Mouse (Mus musculus) kidney, adult 11 months (tissue): ENCODE results near the gene Alox5ap.

Experiments
- DNase-seq: peaks from one replicate; pipeline ENCODE4 v3.0.0; 2022

Gene Alox5ap

DNA sequence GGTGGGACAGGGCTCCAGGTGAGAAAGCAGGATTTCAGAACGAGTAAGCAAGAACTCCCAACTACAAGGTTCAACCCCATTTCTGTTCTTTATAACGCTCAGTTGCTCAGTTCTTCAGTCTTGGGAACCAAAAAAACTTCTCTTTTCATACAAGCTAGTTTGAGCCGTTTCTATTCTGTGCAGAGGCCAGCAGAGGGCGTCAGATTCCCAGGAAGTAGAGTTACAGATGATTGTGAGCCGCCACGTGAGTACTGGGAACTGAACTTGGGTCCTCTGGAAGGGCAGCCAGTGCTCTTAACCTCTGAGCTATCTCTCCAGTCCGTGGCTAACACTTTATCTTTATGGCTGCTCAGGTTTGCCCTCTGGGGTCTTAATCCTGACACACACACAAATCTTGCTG lies 3.1 kb upstream of the Alox5ap start:
- DNase-seq = no peak

DNA sequence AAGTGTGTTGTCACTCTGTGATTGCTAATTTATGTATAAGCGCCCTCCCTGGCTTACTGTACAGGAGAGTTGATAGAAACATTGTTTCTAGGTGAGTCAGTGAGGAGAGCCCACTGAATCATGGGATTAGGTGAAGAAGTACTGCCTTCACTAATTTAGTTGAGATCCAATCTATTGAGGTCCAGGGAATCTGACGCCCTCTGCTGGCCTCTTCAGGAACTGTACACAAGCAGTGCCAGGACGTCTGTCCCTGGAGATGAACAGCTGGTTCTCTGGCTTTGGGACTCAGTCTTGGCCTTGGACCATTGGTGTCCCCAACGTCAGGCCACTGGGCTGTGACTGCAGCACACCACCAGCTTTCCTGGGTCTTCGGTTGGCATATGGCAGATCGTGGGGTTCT lies 2.7 kb upstream of the Alox5ap start:
- no peak for DNase-seq

DNA sequence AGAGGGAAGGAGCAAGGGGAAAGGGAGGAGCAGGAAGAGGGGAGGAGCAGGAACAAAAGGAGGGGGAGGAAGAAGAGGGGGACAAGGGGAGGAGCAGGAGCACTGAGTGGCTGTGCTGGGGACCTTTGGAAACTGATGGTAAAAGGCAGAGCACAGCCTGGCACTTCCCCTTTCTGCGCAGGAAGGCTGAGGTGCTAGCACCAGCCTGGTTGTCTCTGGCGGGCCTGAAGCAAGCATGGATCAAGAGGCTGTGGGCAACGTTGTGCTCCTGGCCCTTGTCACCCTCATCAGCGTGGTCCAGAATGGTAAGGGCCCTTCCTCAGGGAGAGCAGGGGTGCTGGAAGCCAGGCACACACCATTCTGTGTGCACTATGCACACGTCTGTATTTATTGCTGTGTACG lies 312 bp downstream of the Alox5ap start:
- no peak for DNase-seq

DNA sequence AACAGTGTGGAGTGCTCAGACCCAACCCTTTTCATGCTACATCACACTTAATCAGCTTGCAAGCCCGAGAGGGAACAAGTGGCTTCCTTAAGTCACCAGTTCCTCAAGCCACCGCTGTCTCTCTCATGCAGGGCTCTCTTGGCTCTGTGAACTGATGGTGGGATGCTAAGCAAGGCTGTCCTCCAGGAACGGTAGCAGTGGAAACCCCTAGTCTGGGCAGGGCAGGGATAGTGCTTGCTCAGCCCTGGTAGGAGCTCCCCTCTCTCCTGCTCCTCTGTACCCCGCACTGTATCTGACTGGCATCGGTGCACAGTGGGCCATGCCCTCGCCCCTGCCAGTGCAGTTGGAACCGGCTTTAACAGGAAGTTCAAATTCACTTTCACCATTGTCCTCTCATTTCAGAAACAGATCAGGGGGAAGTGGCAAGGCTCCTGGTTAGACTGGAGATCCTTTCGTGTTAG lies 2.2 kb downstream of the Alox5ap start:
- no peak for DNase-seq

DNA sequence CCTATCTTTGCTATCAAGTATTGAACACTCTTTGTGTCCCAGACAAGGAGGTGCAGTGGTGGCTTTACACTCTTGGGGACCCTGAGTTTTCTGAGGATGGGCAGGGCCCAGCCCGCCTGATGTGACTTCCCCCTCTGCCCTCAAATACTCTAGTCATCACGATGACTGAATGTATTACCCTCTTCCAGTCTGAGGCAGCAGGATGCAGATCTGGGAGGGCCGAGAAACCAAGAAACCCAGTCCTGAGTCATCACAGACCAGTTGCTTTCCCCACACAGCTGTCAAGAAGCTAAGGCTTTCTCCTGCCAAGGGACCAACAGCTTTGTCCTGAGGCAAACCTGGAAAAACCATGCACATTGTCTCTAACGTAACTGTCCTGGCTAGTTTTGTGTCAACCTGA lies 2.9 kb downstream of the Alox5ap start:
- no peak for DNase-seq

DNA sequence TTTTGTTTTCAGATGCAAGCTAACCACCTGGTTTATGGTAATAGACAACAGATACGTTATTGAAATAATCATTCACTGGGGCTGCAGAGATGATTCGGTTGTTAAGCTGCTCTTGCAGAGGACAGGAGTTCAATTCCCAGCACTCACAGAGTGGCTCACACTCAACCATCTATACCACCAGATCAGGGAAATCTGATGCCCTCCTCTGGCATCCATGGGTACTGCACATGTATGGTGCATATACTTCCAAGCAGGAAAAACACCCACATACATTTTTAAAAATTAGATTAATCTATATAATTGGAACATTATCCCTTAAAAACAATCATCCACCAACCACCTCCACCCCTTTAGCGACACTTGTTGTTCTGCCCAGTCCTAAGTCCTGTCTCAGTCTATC lies 6.7 kb downstream of the Alox5ap start:
- no peak for DNase-seq

DNA sequence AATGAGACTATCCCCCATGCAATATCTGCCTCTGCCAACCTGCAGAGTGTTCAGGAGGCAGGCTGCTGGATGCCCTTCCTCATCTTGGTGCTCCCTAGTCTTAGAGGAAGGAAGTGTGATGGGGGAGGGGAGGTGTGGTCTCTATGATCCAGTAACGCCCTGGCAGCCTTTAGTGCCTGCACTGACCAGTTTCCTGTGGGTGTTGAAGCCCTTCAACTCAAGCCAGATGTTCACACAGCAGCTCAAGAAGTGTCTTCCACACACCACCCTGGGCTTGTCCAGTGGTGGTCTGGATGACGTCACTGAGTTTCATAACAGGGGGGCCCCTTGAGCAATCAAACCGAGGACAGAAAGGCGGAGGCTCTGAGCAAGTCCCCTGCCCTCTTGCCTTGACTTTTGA lies 8.0 kb downstream of the Alox5ap start:
- DNase-seq = no peak

DNA sequence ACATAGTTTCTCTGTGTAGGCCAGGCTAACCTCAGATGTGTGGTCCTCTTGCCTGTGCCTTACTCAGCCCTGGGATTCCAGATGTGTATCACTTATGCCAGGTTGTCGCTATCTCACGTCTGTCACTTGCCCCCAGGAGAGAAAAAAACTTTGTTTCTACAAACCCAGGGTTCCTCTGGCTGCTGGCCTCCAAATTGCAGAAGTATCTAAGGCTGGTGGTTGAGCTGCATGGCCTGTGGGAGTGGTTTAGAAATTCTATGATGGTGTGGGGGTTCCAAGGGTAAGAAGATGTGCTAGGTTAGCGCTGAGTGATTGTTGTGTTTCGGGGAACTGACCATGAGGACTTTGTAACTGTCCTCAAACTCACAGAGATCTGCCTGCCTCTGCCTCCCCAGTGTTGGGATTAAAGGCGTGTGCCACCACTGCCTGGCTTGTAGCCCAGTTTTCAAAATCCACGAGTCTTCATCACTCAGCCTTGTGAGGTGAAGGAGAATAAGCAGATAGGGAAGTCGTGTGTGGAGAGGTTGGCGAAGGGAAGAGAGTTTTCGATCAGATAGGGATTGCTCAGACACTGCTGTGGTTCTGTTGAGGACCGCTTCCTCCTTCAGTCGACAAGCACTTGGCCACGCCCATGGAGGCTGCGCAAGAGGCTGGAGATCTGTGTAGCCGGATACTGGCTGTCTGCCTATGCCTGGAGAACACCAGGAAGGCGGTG lies 10.0 kb downstream of the Alox5ap start:
- no peak for DNase-seq

DNA sequence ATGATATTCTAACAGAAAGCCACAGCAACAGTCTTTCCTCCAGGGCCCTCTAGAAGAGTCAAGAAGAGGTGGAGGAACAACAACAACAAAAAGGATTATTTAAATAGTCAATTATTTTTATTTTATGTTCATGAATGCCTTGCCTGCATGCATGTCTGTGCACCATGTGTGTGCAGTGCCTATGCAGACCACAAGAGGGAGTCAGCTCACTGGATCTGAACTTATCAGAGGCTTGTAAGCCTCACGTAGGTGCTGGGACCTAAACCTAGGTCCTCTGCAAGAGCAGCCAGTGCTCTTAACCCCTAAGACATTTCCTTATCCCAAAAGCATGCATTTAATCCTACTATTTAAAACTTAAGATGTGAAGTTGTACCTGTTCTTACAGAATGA lies 10.5 kb downstream of the Alox5ap start:
- DNase-seq = no peak

DNA sequence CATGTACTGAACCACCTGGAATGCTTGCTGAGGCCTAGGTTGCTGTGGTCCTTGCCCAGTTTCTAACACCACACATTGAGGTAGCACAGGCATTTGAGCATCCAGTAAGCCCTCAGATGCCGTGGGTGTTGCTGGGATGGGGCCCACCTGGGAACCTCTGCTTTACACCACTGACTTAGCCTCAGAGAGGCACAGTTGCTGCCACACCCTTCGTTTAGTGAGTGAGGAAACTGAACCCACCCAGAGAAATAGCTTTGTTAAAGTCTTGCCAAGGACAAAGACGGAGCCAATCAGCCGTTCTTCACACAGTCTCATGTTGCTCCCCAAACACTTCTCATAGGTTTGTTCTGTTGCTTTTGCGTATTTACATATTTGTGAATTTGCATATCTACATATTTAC lies 13.0 kb downstream of the Alox5ap start:
- no peak for DNase-seq

DNA sequence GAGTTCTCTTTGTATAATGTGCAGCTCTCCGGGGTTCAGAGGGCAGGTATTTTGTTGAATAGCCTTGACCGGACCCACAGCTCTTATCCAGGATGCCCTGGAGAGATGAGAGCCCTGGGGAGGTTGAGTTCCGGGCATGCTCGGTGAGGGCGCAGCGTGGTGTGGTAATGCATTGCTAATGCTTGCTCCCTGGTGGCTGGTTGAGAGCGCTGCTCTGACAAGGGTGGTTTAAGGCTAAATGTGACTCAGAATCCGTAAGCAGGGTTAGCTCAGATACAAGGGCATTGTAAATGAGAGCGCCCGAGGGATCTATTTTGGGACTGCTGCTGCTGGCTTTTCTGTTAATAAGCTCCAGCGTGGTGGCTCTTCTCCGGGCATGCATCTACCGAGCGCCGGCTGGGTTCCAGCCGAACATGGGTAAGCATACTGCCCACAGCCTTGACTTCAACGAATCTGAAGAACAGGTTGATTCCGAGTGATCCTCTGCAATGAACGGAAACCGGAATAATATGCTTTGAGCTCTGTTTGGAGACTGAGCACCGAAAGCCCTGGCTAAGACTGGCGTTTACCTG lies 14.8 kb downstream of the Alox5ap start:
- peak; percentile 52 for DNase-seq

DNA sequence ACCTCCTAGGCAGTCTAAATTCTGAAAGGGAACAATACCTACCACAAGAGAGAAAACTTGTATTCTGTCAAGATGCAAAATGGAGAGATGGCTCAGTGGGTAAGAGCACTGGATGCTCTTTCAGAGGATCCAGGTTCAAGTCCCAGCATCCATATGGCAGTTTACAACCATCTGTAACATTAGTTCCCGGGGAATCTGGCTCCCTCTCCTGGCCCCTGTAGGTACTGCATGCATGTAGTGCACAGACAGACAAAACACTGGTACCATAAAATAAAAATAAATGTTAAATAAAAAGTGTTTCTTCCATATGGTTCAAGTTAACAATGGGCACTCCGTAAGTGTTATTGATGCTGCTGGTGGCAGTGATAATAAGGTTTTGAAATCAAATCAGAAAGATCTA lies 18.4 kb downstream of the Alox5ap start:
- DNase-seq = no peak

DNA sequence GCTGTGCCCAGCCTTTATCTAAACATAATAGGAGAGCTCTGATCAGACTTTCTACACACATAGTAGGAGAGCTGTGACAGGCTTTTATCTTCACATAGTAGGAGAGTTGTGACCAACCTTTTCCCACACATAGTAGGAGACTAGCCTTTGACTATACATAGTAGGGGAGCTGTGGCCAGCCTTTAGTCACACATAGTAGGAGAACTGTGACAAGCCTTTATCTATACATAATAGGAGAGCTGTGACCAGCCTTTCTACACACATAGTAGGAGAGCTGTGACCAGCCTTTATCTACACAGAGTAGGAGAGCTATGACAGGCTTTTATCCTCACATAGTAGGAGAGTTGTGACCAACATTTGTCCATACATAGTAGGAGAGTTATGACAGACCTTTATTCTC lies 19.3 kb downstream of the Alox5ap start:
- no peak for DNase-seq

DNA sequence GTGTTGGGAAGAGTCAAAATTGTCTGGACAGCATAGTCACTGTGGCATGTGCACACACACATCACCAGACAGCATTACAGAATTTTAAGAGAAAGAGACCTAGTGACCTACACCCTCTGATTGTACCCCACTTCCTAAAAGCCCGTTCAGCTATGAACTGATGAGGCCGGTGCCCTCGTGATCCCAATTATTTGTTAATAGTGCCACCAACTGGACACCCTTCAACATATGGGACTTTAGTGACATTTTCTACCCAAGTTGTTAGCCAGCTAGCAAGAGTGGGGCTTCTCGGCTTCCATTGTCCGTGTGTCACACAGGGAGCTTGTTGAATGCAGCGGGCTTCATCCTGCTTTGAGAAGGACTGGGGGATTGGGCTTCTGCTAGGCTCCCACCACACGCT lies 21.5 kb downstream of the Alox5ap start:
- DNase-seq = no peak

DNA sequence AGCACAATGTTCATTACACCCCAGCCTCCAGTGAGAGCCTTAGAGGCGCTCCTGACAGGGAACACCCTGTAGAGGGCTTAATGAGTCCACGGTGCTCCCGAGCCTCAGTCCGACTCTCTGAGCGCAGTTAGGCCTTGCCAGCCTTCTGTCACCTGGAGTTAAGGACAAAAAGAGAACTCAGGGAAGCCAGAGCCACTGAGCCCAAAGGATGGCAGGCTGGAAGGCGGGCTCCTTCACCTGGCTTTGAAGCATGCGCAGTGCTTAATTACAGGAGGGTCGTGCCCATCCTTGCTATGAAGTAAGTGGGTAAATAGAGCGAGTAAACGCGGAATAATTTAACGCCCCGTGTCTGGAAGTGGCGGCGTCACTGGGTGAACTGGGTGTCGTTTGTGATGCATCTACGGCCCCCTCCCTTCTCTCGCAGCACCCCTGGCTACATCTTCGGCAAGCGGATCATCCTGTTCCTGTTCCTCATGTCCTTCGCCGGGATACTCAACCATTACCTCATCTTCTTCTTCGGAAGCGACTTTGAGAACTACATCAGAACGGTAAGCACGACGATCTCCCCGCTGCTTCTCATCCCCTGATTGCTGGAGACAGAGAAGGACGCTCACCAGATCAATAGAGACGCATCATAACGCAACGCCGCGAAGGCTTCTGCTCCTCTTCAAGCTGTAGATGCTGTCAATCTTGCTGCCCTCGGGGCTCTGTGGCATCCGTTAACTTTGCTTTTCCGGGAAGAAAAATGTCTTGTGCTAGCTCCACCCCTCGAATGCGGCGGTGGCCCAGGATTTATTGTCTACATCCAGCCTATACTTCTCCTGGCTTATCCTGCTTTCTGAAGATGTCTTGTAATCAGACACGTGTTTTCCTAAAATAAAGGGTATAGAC lies 22.8 kb downstream of the Alox5ap start:
- DNase-seq = no peak

DNA sequence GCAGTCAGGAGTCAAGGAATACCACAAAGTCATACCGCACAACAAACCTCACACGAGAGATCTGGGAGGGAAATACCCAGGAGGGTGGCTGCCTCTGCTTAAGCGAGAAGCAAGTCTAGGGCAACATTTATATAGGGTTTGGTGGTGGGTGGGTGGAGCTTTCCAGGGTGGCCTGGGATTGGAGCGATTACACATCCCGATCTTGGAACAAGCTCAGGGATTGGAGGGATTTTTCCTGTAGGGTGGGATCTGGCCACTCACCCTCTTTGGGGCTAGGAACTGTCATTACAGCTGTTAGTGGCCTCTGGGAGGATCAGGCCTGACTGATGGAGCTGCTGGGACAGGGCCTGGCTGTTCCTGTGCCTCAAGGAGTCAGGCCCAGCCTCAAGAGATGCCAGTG lies 26.7 kb downstream of the Alox5ap start:
- no peak for DNase-seq

DNA sequence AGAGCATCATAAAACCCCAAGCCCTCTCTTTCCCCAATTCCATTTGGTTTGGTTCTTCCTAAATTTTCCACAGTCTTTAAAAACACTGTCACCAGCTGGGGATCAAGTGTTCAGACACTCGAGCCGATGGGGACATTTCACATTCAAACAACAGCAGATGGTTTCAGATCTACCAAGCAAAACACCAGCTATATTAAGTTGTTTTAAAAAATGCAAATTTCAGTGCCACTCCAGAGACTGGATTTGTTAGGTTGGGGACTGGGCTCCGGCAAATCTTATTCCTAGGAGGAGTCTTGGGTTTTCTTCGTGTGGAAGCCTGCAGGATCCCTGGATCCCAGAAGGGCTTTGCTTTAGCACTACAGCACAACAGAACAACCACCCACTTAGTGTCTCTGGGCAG lies 28.5 kb downstream of the Alox5ap start:
- DNase-seq = no peak

DNA sequence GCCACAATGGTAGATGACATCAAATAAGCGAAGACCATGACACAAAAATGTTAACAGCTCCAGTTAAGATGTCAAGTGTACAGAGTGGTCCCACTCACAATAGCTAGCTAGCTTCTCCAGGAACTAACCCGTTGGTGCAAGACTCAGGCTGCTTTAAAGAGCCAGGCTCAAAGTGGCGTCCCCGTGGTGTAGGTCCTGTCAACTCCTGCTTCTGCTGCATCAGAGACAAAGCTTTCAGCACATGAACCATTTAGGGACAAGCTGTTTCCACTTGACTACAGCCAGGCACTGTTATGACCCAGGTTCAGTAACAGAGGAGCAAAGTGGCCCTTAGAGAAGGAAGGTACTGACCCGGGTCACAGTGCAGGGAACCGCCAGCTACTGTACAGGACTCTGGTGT lies 32.2 kb downstream of the Alox5ap start:
- no peak for DNase-seq

DNA sequence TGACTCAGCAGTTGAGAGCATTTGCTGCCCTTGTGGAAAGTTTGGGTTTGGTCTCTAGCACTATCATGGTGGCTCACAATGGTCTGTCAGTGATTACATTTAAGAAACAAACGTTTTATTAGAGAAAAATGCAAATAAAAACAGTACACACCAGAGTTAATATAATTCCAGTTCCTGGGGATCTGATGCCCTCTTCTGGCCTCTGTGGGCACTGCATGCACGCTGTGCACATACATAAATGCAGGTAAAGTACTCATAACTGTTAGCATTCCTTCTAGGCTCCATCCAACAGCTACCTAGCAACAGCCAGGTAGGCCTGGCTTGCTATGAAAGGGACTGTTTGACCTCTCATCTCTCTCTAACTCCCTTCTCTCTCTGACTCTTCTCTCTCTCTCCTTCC lies 32.9 kb downstream of the Alox5ap start:
- DNase-seq = no peak

DNA sequence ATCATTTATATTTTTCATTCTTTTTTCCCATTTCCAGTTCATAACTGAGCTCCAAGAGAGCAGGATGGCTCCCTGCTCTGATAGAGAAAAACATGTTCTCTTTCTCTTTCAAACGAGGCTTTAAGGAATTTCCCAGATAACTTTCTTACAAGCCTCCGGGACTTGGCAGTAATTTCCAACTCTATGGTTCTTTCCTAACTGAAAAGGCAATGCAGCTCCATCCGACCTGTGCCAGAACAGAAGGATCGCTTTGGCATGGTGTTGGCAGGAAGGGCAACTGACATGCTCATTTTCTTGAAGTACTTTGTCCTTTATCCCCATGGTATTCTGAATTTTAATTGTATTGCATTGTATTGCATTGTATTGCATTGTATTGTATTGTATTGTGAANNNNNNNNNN lies 33.7 kb downstream of the Alox5ap start:
- no peak for DNase-seq

DNA sequence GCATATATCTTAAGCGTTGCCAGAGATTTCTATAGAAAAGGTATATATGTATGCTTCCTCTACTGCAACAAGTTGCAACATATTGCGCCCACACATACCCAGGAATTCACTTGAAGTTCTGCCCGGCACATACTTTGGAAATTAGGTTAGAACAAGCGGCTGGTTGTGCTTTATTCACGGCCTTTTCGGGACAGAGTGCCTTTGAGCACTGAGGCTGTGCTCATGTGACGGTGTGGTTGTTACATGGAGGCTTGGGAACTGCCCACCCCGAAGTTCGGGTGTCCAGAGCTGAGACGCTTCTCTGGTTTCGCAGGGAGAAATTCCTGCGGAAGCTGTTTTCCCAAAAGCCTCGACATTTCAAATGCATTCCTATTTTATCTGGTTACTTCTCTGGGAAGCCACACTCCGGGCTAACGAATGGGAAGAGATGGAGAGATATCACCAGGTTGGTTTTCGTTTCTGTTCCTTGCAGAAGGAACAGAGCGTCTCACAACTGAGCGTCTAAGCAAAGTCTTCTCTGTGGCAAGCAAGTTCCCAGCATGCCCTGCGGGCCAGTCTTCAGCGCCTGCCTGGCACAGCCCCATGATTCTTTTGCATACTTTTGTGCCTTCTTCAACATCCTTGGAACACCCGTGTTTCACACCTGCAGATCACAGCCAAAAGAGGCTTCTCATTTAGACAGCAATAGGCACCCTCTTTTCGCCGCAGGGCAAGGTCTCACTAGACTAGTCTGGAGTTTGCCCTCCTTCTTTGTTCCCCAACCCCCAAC lies 48.5 kb downstream of the Alox5ap start:
- peak; percentile 53 for DNase-seq

DNA sequence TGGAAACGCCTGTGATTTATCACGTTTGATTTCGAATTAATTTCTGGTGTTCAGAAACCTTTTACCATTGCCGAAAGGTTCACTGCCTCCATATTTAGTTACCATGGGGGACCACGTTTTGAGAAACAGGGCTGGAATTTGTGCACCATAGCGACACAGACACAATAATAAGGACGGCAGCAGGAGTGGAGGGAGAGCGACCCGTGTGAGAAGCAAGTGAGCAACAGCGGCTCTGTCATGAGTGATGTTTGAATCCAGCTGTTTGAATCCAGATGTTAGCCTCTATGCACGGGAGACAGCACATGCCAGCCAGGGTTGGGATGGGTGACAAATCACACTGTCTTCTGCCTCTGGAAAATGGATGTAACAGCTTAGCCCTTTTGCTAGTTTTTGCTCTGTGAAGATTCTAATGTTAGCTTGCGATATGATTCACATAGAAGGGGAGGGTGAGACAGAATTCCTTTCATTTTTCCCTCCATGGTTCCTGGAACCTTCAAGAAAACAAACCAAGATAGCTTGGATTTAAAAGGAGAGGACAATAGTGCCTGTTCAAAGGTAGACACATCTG lies 50.0 kb downstream of the Alox5ap start:
- DNase-seq = no peak

DNA sequence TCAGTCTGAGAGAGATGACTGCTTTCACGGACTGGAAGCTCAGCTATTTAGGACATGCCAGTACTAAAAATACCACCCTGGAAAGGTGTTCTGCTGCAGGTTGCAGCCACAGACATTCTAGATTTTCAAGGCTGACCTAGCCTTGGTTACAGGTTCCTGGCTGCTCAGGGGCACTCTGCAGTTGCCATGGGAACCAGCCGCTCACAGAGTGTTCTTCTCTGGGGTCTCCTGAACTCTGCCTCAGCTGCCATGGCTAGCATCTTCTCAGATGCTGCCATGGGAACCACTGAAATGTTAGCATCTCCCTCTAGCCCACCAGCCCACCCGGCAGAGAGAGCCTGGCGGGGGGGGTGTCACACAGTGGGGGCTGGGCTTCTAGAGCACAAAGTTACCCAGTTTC lies 52.4 kb downstream of the Alox5ap start:
- DNase-seq = no peak
